Comparison of ENCODE assay signal across 27 mouse cellular contexts in genomic region chr16:26561743-26562142, GRCm38 (mm10). TPM values are rescaled to one million over a fixed set of nuclear protein-coding genes. Genes with fewer than 3 reads are reported as not detected.
DNase-seq lines count a peak whose midpoint lies in the region; ATAC-seq and TF ChIP-seq lines count a peak whose summit lies in the region.
"Had no signal": no experiment of that assay in that cellular context is flagged by ENCODE, and none has a peak within 500 bp of the region (broad histone marks: within the 10 kb centered on the region; RNA-seq: fewer than 3 reads in every experiment).

No protein-coding gene starts in this region.

- 57% methylated on average over 2 of the region's 2 CpGs for WGBS in liver, adult 2 months
- 57% methylated on average over 2 of the region's 2 CpGs for WGBS in liver, embryonic 11.5 days
- 45% methylated on average over 2 of the region's 2 CpGs for WGBS in lung, embryonic 15.5 days
- 30% methylated on average over 2 of the region's 2 CpGs for WGBS in midbrain, embryonic 11.5 days
- WGBS in midbrain, postnatal 0 days = 27% methylated on average over 2 of the region's 2 CpGs

- TF ChIP-seq CTCF in liver, adult 2 months (IDR thresholded peaks at IDR 0.05; ENCODE audit: low read depth, low read length) = no peak
- no peak for TF ChIP-seq CTCF in midbrain, postnatal 0 days (IDR thresholded peaks at IDR 0.05)
- no peak for TF ChIP-seq CTCF in brain, embryonic 14.5 days (IDR thresholded peaks at IDR 0.05; ENCODE audit: borderline replicate concordance, extremely low read depth, insufficient read depth, insufficient read length)

- no peak for ATAC-seq in liver, embryonic 11.5 days (replicated peaks; ENCODE audit: low FRiP score)
- peak; percentile 46; the same call in 1 of the 2 replicates for ATAC-seq in lung, embryonic 15.5 days (ENCODE audit: borderline replicate concordance, extremely low read depth, low FRiP score, low TSS enrichment)
- no peak for ATAC-seq in midbrain, embryonic 11.5 days (ENCODE audit: low FRiP score)
- ATAC-seq in midbrain, postnatal 0 days (ENCODE audit: low FRiP score) = no peak
- ATAC-seq: forebrain, embryonic 13.5 days; forebrain, embryonic 15.5 days had no signal

- H3K4me1 ChIP-seq in liver, adult 2 months (ENCODE audit: control insufficient read depth, insufficient read depth, low read length) = peaks cover 9% of the 10 kb centered on the region
- no peaks in the 10 kb centered on the region for H3K4me1 ChIP-seq in liver, embryonic 11.5 days (replicated peaks; ENCODE audit: control insufficient read depth, insufficient read depth, low read length)
- no peaks in the 10 kb centered on the region for H3K4me1 ChIP-seq in lung, embryonic 15.5 days
- no peaks in the 10 kb centered on the region for H3K4me1 ChIP-seq in midbrain, embryonic 11.5 days (ENCODE audit: control insufficient read depth, insufficient read depth, low read length)
- no peaks in the 10 kb centered on the region for H3K4me1 ChIP-seq in midbrain, postnatal 0 days (ENCODE audit: insufficient read depth, low read length)
- H3K4me1 ChIP-seq: embryonic facial prominence, embryonic 10.5 days; embryonic facial prominence, embryonic 12.5 days; forebrain, embryonic 13.5 days; forebrain, embryonic 15.5 days had no signal

- H3K27ac ChIP-seq in liver, adult 2 months (replicated peaks; ENCODE audit: insufficient read depth, low read depth, low read length) = 0 out of 2 replicates have a peak overlapping the region, but pooled peaks have one; percentile 2
- no peak overlapping the region for H3K27ac ChIP-seq in liver, embryonic 11.5 days (ENCODE audit: low read depth, low read length)
- H3K27ac ChIP-seq in lung, embryonic 15.5 days = no peak overlapping the region
- H3K27ac ChIP-seq in midbrain, embryonic 11.5 days (ENCODE audit: low read depth, low read length) = no peak overlapping the region
- H3K27ac ChIP-seq in midbrain, postnatal 0 days (ENCODE audit: low read depth, low read length) = no peak overlapping the region
- H3K27ac ChIP-seq: embryonic facial prominence, embryonic 10.5 days; embryonic facial prominence, embryonic 12.5 days; forebrain, embryonic 13.5 days; forebrain, embryonic 15.5 days had no signal

- no peaks in the 10 kb centered on the region for H3K27me3 ChIP-seq in liver, adult 2 months (ENCODE audit: control insufficient read depth, insufficient read depth, low read length)
- no peaks in the 10 kb centered on the region for H3K27me3 ChIP-seq in liver, embryonic 11.5 days (replicated peaks; ENCODE audit: control insufficient read depth, insufficient read depth, low read length)
- H3K27me3 ChIP-seq in lung, embryonic 15.5 days = no peaks in the 10 kb centered on the region
- H3K27me3 ChIP-seq in midbrain, embryonic 11.5 days (ENCODE audit: control insufficient read depth, insufficient read depth, low read length) = no peaks in the 10 kb centered on the region
- no peaks in the 10 kb centered on the region for H3K27me3 ChIP-seq in midbrain, postnatal 0 days (ENCODE audit: insufficient read depth, low read length)
- H3K27me3 ChIP-seq: embryonic facial prominence, embryonic 12.5 days; forebrain, embryonic 13.5 days; forebrain, embryonic 15.5 days had no signal

- no peak overlapping the region for H3K4me2 ChIP-seq in liver, embryonic 11.5 days
- H3K4me2 ChIP-seq in lung, embryonic 15.5 days = no peak overlapping the region
- H3K4me2 ChIP-seq in midbrain, embryonic 11.5 days = no peak overlapping the region
- H3K4me2 ChIP-seq in midbrain, postnatal 0 days (ENCODE audit: low read depth, low read length, poor library complexity, severe bottlenecking) = no peak overlapping the region
- H3K4me2 ChIP-seq: embryonic facial prominence, embryonic 12.5 days; forebrain, embryonic 13.5 days; forebrain, embryonic 15.5 days had no signal

- no peaks in the 10 kb centered on the region for H3K79me2 ChIP-seq in liver, adult 2 months (ENCODE audit: control insufficient read depth, insufficient read depth, low read length)

- no peak overlapping the region for H3K9ac ChIP-seq in liver, adult 2 months (ENCODE audit: low read depth, low read length)
- no peak overlapping the region for H3K9ac ChIP-seq in liver, embryonic 11.5 days (ENCODE audit: low read depth, low read length)
- no peak overlapping the region for H3K9ac ChIP-seq in lung, embryonic 15.5 days
- H3K9ac ChIP-seq in midbrain, embryonic 11.5 days (ENCODE audit: low read length) = no peak overlapping the region
- H3K9ac ChIP-seq in midbrain, postnatal 0 days (replicated peaks; ENCODE audit: low read length, poor library complexity, severe bottlenecking) = no peak overlapping the region
- H3K9ac ChIP-seq: embryonic facial prominence, embryonic 12.5 days; forebrain, embryonic 13.5 days; forebrain, embryonic 15.5 days had no signal

- TF ChIP-seq POLR2A in liver, adult 2 months (IDR thresholded peaks at IDR 0.05; ENCODE audit: extremely low read depth, insufficient read depth, low read length) = no peak
- no peak for TF ChIP-seq POLR2A in brain, embryonic 14.5 days (IDR thresholded peaks at IDR 0.05; ENCODE audit: borderline replicate concordance, extremely low read depth, insufficient read depth, insufficient read length, poor library complexity, severe bottlenecking)

- no peak overlapping the region for H3K4me3 ChIP-seq in liver, adult 2 months (ENCODE audit: insufficient read depth, low read depth, low read length)
- no peak overlapping the region for H3K4me3 ChIP-seq in liver, embryonic 11.5 days (ENCODE audit: low read depth, low read length)
- H3K4me3 ChIP-seq in lung, embryonic 15.5 days = no peak overlapping the region
- no peak overlapping the region for H3K4me3 ChIP-seq in midbrain, embryonic 11.5 days (ENCODE audit: low read depth, low read length)
- H3K4me3 ChIP-seq in midbrain, postnatal 0 days (ENCODE audit: low read depth, low read length) = no peak overlapping the region
- H3K4me3 ChIP-seq: embryonic facial prominence, embryonic 10.5 days; embryonic facial prominence, embryonic 12.5 days; forebrain, embryonic 13.5 days; forebrain, embryonic 15.5 days had no signal

- no peaks in the 10 kb centered on the region for H3K9me3 ChIP-seq in liver, embryonic 11.5 days (ENCODE audit: control insufficient read depth, low read length)
- no peaks in the 10 kb centered on the region for H3K9me3 ChIP-seq in lung, embryonic 15.5 days
- no peaks in the 10 kb centered on the region for H3K9me3 ChIP-seq in midbrain, embryonic 11.5 days (ENCODE audit: control insufficient read depth, low read length)
- H3K9me3 ChIP-seq in midbrain, postnatal 0 days (ENCODE audit: low read length) = no peaks in the 10 kb centered on the region
- H3K9me3 ChIP-seq: embryonic facial prominence, embryonic 10.5 days; embryonic facial prominence, embryonic 12.5 days; forebrain, embryonic 13.5 days; forebrain, embryonic 15.5 days had no signal

- DNase-seq in liver, adult 2 months (ENCODE audit: extremely low read depth, low read depth, low spot score) = no peak
- DNase-seq in liver, embryonic 11.5 days (ENCODE audit: low spot score) = no peak
- no peak for DNase-seq in lung, adult 18-20 months
- peak; percentile 60 for DNase-seq in midbrain, embryonic 11.5 days (ENCODE audit: low spot score, missing footprints)
- no peak for DNase-seq in midbrain, postnatal 0 days (ENCODE audit: low spot score)
- DNase-seq in brain, embryonic 14.5 days (ENCODE audit: low read depth) = peak; percentile 22
- no peak for DNase-seq in kidney, adult 11 months
- DNase-seq: adrenal gland, adult 2 months; adrenal gland, postnatal 10 days; adrenal gland, postnatal 25 days; cerebellum, adult 11-12 months; cerebellum, adult 2 months; cerebellum, adult 9-10 months; cerebellum, postnatal 10 days; cerebellum, postnatal 25 days had no signal

- no peaks in the 10 kb centered on the region for H3K36me3 ChIP-seq in liver, adult 2 months (ENCODE audit: control insufficient read depth, insufficient read depth, low read length)
- no peaks in the 10 kb centered on the region for H3K36me3 ChIP-seq in liver, embryonic 11.5 days (ENCODE audit: control insufficient read depth, insufficient read depth, low read length)
- H3K36me3 ChIP-seq in lung, embryonic 15.5 days = no peaks in the 10 kb centered on the region
- H3K36me3 ChIP-seq in midbrain, embryonic 11.5 days (ENCODE audit: control insufficient read depth, insufficient read depth, low read length) = no peaks in the 10 kb centered on the region
- no peaks in the 10 kb centered on the region for H3K36me3 ChIP-seq in midbrain, postnatal 0 days (ENCODE audit: insufficient read depth, low read length)
- H3K36me3 ChIP-seq: embryonic facial prominence, embryonic 10.5 days; embryonic facial prominence, embryonic 12.5 days; forebrain, embryonic 15.5 days had no signal

RNA-seq across cellular contexts. Expression of gene Il1rap, which starts 19.8 kb away (rescaled TPM):
- total RNA-seq in liver, adult 2 months (2014; rRNA removed) = 135 and 160 TPM in 2 replicates
- polyA plus RNA-seq in liver, adult 2 months (2012; rRNA removed) = 47.7 and 64.6 TPM in 2 replicates
- polyA plus RNA-seq in liver, embryonic 11.5 days (2014; fragmentation: Nextera tagmentation; extraction: Ambion mirVana) = 4.5 and 5.1 TPM in 2 replicates
- 12.7 and 12.9 TPM in 2 replicates for polyA plus RNA-seq in lung, embryonic 15.5 days (2015; fragmentation: Nextera tagmentation; extraction: Ambion mirVana)
- 7.2 and 8.1 TPM in 2 replicates for polyA plus RNA-seq in midbrain, embryonic 11.5 days (2014; fragmentation: Nextera tagmentation; extraction: Ambion mirVana)
- 10.5 and 13.9 TPM in 2 replicates for total RNA-seq in midbrain, postnatal 0 days (2014; rRNA removed)
- 7.9 and 8.2 TPM in 2 replicates for polyA plus RNA-seq in midbrain, postnatal 0 days (2015; fragmentation: Nextera tagmentation; extraction: Ambion mirVana)
- 4.0 and 6.7 TPM in 2 replicates for polyA plus RNA-seq in brain, embryonic 14.5 days (2012; rRNA removed)

RNA-seq across cellular contexts. Expression of gene Tmem207, which starts 35.2 kb away (rescaled TPM):
- total RNA-seq in liver, adult 2 months (2014; rRNA removed) = not detected in 2 replicates
- polyA plus RNA-seq in liver, adult 2 months (2012; rRNA removed) = not detected in 2 replicates
- polyA plus RNA-seq in liver, embryonic 11.5 days (2014; fragmentation: Nextera tagmentation; extraction: Ambion mirVana) = not detected in 2 replicates
- polyA plus RNA-seq in lung, embryonic 15.5 days (2015; fragmentation: Nextera tagmentation; extraction: Ambion mirVana) = not detected in 2 replicates
- 0.20 and 0.36 TPM in 2 replicates for polyA plus RNA-seq in midbrain, embryonic 11.5 days (2014; fragmentation: Nextera tagmentation; extraction: Ambion mirVana)
- 0.93 TPM in 1 of 2 replicates, not detected in the other for total RNA-seq in midbrain, postnatal 0 days (2014; rRNA removed)
- polyA plus RNA-seq in midbrain, postnatal 0 days (2015; fragmentation: Nextera tagmentation; extraction: Ambion mirVana) = 0.07 TPM in 1 of 2 replicates, not detected in the other
- polyA plus RNA-seq in brain, embryonic 14.5 days (2012; rRNA removed) = 0.10 and 0.25 TPM in 2 replicates
- total RNA-seq: adrenal gland, adult 2 months; adrenal gland, postnatal 10 days; adrenal gland, postnatal 4 days; ES-E14; MEL had no signal
- polyA plus RNA-seq: adrenal gland, adult 2 months; C2C12; cerebellum, adult 2 months; cortical plate, adult 2 months; embryonic facial prominence, embryonic 10.5 days; embryonic facial prominence, embryonic 12.5 days; embryonic facial prominence, embryonic 14.5 days; forebrain, embryonic 11.5 days; forebrain, embryonic 13.5 days; forebrain, embryonic 15.5 days had no signal

Comparison
In these comparisons a context has a peak if more than half of its experiments do, and no peak if none do; other contexts are left out.
1. DNase-seq: peak in midbrain, embryonic 11.5 days (single experiment) and brain, embryonic 14.5 days (single experiment); none in liver, adult 2 months (single experiment), liver, embryonic 11.5 days (single experiment), lung, adult 18-20 months (0 of 2), midbrain, postnatal 0 days (single experiment) and kidney, adult 11 months (single experiment).